Comparison of ENCODE assay signal across 22 mouse cellular contexts in genomic region chr6:18436127-18436812, GRCm38 (mm10).
DNase-seq lines count a peak whose midpoint lies in the region; ATAC-seq and TF ChIP-seq lines count a peak whose summit lies in the region.
"Had no signal": no experiment of that assay in that cellular context is flagged by ENCODE, and none has a peak within 500 bp of the region (broad histone marks: within the 10 kb centered on the region; RNA-seq: fewer than 3 reads in every experiment).

No protein-coding gene starts in this region.

- H3K36me3 ChIP-seq in heart, embryonic 14.5 days (ENCODE audit: control insufficient read depth, insufficient read depth, low read length), result no peaks in the 10 kb centered on the region
- H3K36me3 ChIP-seq in liver, postnatal 0 days (replicated peaks; ENCODE audit: insufficient read depth, low read length), result no peaks in the 10 kb centered on the region

- H3K9ac ChIP-seq in heart, embryonic 14.5 days (ENCODE audit: low read length), result no peak overlapping the region
- no peak overlapping the region for H3K9ac ChIP-seq in liver, postnatal 0 days (replicated peaks)
- H3K9ac ChIP-seq: midbrain, embryonic 15.5 days; neural tube, embryonic 15.5 days had no signal

- H3K4me1 ChIP-seq in heart, embryonic 14.5 days (ENCODE audit: control insufficient read depth in 2 of 2, insufficient read depth in 2 of 2, low read length in 2 of 2), result peaks cover 15 to 27% of the 10 kb centered on the region in 2 experiments
- H3K4me1 ChIP-seq in liver, postnatal 0 days (ENCODE audit: insufficient read depth), result peaks cover 3% of the 10 kb centered on the region; the same call in 1 of the 2 replicates
- H3K4me1 ChIP-seq: megakaryocyte, embryonic 14.5 days; midbrain, embryonic 15.5 days; neural tube, embryonic 15.5 days had no signal

- H3K4me3 ChIP-seq in heart, embryonic 14.5 days (ENCODE audit: control insufficient read depth in 1 of 2, insufficient read depth in 1 of 2, low read depth in 1 of 2, low read length in 2 of 2), result no peak overlapping the region
- no peak overlapping the region for H3K4me3 ChIP-seq in left cerebral cortex, adult 2 months
- H3K4me3 ChIP-seq in liver, postnatal 0 days (ENCODE audit: low read depth, low read length), result peak overlapping the region; percentile 34
- H3K4me3 ChIP-seq: megakaryocyte, embryonic 14.5 days; midbrain, embryonic 15.5 days; neural tube, embryonic 15.5 days had no signal

- H3K27me3 ChIP-seq in heart, embryonic 14.5 days (ENCODE audit: control insufficient read depth, insufficient read depth, low read length), result no peaks in the 10 kb centered on the region
- H3K27me3 ChIP-seq in liver, postnatal 0 days (ENCODE audit: insufficient read depth, low read length), result no peaks in the 10 kb centered on the region
- H3K27me3 ChIP-seq: megakaryocyte, embryonic 14.5 days; midbrain, embryonic 15.5 days; neural tube, embryonic 15.5 days had no signal

- ATAC-seq in heart, embryonic 14.5 days (ENCODE audit: insufficient number of reproducible peaks, insufficient read depth, low FRiP score, low read depth), result peak; percentile 65; the same call in 1 of the 2 replicates
- ATAC-seq in liver, postnatal 0 days, result no peak
- ATAC-seq: forebrain, embryonic 14.5 days; hindbrain, embryonic 16.5 days; midbrain, embryonic 15.5 days had no signal

- intact Hi-C loops in left cerebral cortex, adult 2 months (cut with DNase I), result no loop called here

- H3K9me3 ChIP-seq in heart, embryonic 14.5 days (ENCODE audit: control insufficient read depth, low read length), result no peaks in the 10 kb centered on the region
- no peaks in the 10 kb centered on the region for H3K9me3 ChIP-seq in liver, postnatal 0 days (ENCODE audit: low read length)
- H3K9me3 ChIP-seq: midbrain, embryonic 15.5 days; neural tube, embryonic 15.5 days had no signal

- 12% methylated on average over 4 of the region's 4 CpGs for WGBS in heart, embryonic 14.5 days
- 57% methylated on average over 4 of the region's 4 CpGs for WGBS in liver, postnatal 0 days (ENCODE audit: insufficient replicate concordance)

- TF ChIP-seq CTCF in left cerebral cortex, adult 2 months (IDR thresholded peaks at IDR 0.05), result no peak
- no peak for TF ChIP-seq CTCF in liver, postnatal 0 days (IDR thresholded peaks at IDR 0.05; ENCODE audit: low read depth)

- peak; percentile 31 for DNase-seq in embryo, embryonic 10 days (ENCODE audit: low spot score)
- no peak for DNase-seq in embryo, embryonic 11 days
- DNase-seq in heart, adult 11 months, result no peak
- no peak for DNase-seq in left cerebral cortex, adult 2 months (ENCODE audit: extremely low spot score in 1 of 2, low spot score in 2 of 2)
- DNase-seq in left cerebral cortex, adult 11 months (ENCODE audit: low spot score), result no peak
- DNase-seq in liver, postnatal 0 days, result no peak
- no peak for DNase-seq in adrenal gland, postnatal 4 days (ENCODE audit: low spot score in 2 of 2)
- DNase-seq: adrenal gland, postnatal 14 days; cerebellum, adult 18-20 months; cerebellum, postnatal 25 days; gastrocnemius, postnatal 25 days; kidney, adult 2 months; kidney, postnatal 10 days; left cerebral cortex, postnatal 4 days; lung, adult 2 months; thymus, postnatal 36 days had no signal

- no peak for TF ChIP-seq EP300 in liver, postnatal 0 days (IDR thresholded peaks at IDR 0.05; ENCODE audit: low read depth)

- no peak overlapping the region for H3K4me2 ChIP-seq in heart, embryonic 14.5 days (ENCODE audit: low read length)
- peak overlapping the region; percentile 57 for H3K4me2 ChIP-seq in liver, postnatal 0 days (ENCODE audit: low read depth, low read length)
- H3K4me2 ChIP-seq: midbrain, embryonic 15.5 days; neural tube, embryonic 15.5 days had no signal

- H3K27ac ChIP-seq in heart, embryonic 14.5 days (replicated peaks in 1 of 2; ENCODE audit: control insufficient read depth in 1 of 2, insufficient read depth in 1 of 2, low read depth in 2 of 2, low read length in 2 of 2), result peak overlapping the region; percentile 61 to 92
- H3K27ac ChIP-seq in left cerebral cortex, adult 2 months, result peak overlapping the region; percentile 16; the same call in 1 of the 2 replicates
- 0 out of 2 replicates have a peak overlapping the region, but pooled peaks have one; percentile 12 for H3K27ac ChIP-seq in liver, postnatal 0 days (ENCODE audit: low read depth)
- H3K27ac ChIP-seq: midbrain, embryonic 15.5 days; neural tube, embryonic 15.5 days had no signal

Comparison
In these comparisons a context has a peak if more than half of its experiments do, and no peak if none do; other contexts are left out.
1. H3K27ac ChIP-seq: peak in every context shown above with its lines; median percentile 76 in heart, embryonic 14.5 days; 16 in left cerebral cortex, adult 2 months; 12 in liver, postnatal 0 days.